Mouse (Mus musculus) cerebral cortex, adult 2 months (tissue): ENCODE data around the gene 4932438H23Rik.

Experiments
- WGBS: fragments of 180-500 bp; shearing (Covaris S2); methylation state at CpG from one replicate; pipeline ENCODE4 v1.1.7; 2018; 5-methylcytosine and 5-hydroxymethylcytosine counted together

Gene 4932438H23Rik

GRCm38 (mm10) chr16:91095022-91095421, at the start of gene 4932438H23Rik:
4932438H23Rik (minus strand) TSS chr16:91095122.
- 93% methylated on average over 8 of the region's 8 CpGs for WGBS

DNA sequence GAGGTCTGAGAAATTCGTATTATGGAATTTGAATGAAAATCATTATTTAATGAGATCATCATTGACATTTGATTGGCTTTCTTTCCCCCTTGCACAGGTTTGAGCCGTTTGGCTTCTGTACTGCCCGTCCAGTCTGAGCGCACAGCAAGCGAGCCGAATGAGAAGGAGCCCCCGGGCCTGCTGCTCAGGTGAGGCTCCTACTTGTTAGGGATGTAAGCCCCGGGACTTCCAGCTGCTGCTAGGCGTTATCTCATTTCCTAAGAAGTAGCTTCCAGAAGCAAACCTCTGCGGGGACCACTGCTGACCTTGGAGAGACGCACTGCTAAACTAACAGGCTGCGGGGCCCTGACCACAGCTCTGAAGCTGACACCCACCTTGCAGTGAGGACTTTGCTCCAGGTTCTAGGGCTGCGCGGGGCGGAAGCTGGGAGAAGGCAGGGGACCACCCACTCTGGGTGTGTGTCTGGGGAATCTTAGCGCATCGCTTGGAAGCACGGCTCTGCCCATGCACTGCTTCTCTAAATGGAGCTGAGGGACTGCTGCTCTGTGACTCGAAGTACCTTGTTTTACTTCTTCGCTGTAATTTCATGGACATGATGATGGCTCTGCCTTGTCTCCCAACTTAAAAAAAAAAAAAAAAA, 46.2 kb upstream of the 4932438H23Rik start:
- 43% methylated on average over 20 of the region's 20 CpGs for WGBS

- WGBS, result 24% methylated on average over 10 of the region's 10 CpGs
Observed at GRCm38 (mm10) chr16:91140457-91140856, 45.5 kb upstream of the 4932438H23Rik start.

GRCm38 (mm10) chr16:91140056-91140455, 45.1 kb upstream of the 4932438H23Rik start:
- WGBS, result 22% methylated on average over 13 of the region's 13 CpGs

DNA sequence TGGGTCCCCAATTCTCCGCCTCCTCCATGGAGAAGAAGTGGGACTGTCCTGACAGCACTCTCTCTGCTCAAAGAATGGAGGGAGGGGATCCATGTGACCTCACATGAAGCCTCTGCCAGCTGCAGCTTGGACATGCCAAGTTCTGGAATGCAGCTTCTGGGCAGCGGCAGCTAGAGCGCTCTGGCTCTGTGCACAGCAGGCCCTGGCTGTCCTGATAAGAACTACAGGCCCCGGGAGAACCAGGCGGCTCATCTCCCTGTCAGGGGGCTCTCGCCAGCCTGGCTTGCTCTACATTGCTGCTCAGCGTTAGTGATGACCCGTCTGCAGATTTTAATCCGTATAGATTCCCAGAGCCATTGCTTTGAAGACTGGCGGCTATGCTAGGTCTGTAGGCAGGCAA, 44.6 kb upstream of the 4932438H23Rik start:
- WGBS, result 34% methylated on average over 10 of the region's 10 CpGs

GRCm38 (mm10) chr16:91138736-91139135, 43.8 kb upstream of the 4932438H23Rik start:
- WGBS, result 89% methylated on average over 3 of the region's 3 CpGs

GRCm38 (mm10) chr16:91138151-91138550, 43.2 kb upstream of the 4932438H23Rik start:
- 93% methylated on average over 7 of the region's 7 CpGs for WGBS

GRCm38 (mm10) chr16:91136607-91137006, 41.7 kb upstream of the 4932438H23Rik start:
- WGBS, result 88% methylated on average over 3 of the region's 3 CpGs

GRCm38 (mm10) chr16:91129916-91130315, 35.0 kb upstream of the 4932438H23Rik start:
- 90% methylated on average over 15 of the region's 15 CpGs for WGBS

- 92% methylated on average over 4 of the region's 4 CpGs for WGBS
Observed at GRCm38 (mm10) chr16:91128431-91128830, 33.5 kb upstream of the 4932438H23Rik start.

DNA sequence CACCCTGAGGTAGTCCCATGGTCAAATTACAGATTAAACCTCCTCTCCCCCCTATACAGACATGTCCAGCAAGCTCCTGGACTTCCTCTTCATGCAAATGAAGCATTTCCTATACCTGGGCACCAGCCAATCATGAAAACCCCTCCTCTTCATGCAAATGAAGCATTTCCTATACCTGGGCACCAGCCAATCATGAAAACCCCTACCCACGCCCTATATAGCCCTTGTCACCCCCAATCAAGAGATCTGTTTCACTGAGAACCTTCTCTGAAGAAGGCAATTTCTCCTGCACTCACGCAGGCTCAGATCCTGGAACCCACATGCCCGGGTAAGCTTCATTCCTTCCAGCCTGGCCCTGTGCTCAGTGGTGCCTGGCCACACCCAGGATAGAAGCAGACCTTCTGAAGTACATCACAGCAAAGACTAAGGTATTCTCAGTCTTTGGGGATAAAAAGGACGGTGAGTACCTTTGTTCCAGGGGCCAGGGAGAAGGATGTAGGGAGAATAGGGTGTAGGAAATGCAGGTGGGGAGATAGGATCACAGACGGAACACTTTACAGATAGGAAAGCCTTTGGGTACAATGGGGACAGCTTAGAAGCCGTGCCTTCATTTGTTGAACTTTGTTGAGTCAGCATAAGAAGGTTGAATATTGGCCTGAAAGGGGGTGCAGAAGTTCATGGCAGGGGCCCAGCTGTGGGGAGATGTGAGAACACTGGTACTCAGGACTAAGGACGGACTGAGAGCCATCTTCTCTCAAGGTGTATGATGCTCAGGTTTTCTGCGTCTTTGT, 32.0 kb upstream of the 4932438H23Rik start:
- WGBS, result 87% methylated on average over 8 of the region's 8 CpGs

- WGBS, result 76% methylated on average over 3 of the region's 3 CpGs
Observed at GRCm38 (mm10) chr16:91124256-91124655, 29.3 kb upstream of the 4932438H23Rik start.

GRCm38 (mm10) chr16:91123821-91124220, 28.9 kb upstream of the 4932438H23Rik start:
- WGBS, result 90% methylated on average over 1 of the region's 1 CpGs

- 63% methylated on average over 6 of the region's 6 CpGs for WGBS
Observed at GRCm38 (mm10) chr16:91119879-91120278, 25.0 kb upstream of the 4932438H23Rik start.

GRCm38 (mm10) chr16:91116696-91117095, 21.8 kb upstream of the 4932438H23Rik start:
- 82% methylated on average over 7 of the region's 7 CpGs for WGBS

DNA sequence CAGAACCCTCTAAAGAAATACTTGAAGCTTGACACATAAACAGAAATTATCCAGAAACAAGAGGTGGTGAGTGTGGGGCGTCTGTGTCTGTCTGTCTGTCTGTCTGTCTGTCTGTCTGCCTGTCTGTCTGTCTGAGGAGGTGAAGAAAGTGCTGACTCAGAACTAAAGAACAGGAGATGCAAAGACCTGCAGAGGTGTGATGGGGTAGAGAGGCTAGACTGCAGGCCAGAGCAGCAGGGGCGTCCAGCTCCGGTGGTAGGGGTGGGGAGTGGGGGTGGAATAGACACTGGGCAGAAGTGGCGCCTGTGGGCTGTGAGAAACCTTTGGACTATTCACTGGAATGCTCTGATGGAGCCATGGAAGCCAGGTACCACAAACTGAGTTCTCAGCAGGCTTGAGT, 21.1 kb upstream of the 4932438H23Rik start:
- WGBS, result 88% methylated on average over 4 of the region's 4 CpGs

DNA sequence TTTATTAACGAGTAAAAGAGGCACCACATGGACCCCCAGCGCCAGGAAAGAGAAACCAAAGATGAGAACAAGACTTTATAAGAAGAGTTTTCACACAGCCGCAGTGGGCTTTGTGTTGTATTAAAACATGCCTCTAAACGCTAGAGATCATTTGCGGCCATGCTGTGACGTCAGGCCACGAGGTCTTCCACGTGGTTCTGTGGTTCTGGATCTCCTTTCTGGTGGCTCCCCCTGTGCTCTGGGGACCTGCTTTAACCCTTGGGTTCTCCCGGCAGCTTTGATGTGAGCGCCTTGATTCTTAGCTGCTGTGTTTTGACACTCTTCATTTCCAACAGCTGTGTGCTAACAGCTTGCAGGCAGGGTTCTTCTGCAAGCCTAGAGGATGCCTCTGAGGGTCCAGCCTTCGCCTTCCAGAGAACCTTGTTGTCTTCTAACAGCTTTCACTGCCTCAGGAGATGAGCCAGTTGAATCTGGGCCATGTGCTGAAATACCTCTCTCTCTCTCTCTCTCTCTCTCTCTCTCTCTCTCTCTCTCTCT, 16.1 kb upstream of the 4932438H23Rik start:
- 30% methylated on average over 11 of the region's 11 CpGs for WGBS

DNA sequence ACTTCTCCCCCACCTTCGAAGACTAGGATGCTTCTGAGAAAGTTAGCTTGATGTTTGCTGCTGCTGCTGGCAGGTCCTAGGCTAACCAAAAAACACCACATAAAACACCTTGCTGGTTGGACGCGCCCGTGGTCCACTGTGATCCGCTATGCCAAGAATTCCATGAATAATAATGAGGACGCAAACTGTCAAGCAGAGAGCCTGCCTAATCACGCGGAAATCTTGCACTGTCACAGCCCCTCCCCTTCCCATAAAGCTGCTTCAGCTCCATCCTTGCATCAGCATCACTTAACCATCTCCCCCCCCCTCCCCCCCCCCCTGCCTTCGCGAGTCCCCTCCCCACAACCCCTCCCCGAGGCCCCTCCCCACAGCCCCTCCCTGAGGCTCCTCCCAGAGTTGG, 12.7 kb upstream of the 4932438H23Rik start:
- WGBS, result 35% methylated on average over 11 of the region's 11 CpGs

- WGBS, result 58% methylated on average over 13 of the region's 13 CpGs
Observed at GRCm38 (mm10) chr16:91105481-91106051, 10.6 kb upstream of the 4932438H23Rik start.

DNA sequence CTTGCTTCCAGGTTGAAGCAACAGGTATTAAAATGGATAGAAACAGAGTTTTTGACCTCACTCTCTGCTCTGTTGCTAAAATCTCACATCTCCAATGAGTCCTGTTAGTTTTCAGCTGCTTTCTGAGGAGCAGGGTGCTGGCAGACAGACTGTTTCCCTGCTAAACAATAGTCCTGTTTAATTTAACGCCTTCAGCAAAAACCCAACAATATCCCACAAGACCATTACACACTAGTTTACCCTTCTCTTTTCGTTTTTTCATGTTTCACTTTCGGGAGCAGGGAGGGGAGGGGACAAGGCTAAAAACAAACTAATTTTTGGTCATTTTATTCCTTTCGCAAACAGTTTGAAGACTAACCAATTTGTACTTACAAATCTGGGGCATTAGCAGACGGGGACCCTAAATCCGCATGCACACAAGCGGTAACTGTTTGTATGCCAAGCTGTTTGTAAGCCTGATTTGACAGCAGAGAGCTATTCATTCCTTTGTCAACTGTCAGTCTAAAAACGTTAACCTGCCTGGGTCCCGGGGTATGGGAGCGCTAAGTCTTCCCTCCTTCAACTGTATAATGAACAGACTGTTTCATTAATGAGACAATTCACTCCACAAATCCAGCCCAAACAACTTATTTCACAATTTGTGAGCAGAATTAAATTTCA, 10.0 kb upstream of the 4932438H23Rik start:
- WGBS, result 35% methylated on average over 10 of the region's 10 CpGs

- 53% methylated on average over 14 of the region's 14 CpGs for WGBS
Observed at GRCm38 (mm10) chr16:91103386-91103785, 8.5 kb upstream of the 4932438H23Rik start.

GRCm38 (mm10) chr16:91100484-91100883, 5.6 kb upstream of the 4932438H23Rik start:
- 70% methylated on average over 2 of the region's 2 CpGs for WGBS
